Mouse (Mus musculus) A20 (cell line): Measurements from ENCODE around the gene Zfp36l2.
A peak's percentile ranks its signal among the peaks of the same experiment; 100 is the strongest.
"Not testable (repeated sequence)": the region's sequence is repeated elsewhere in the genome, so short reads cannot be mapped to it uniquely, and the experiment has no call there.

ENCODE experiments used
- DNase-seq: peaks from one replicate; pipeline ENCODE4 v3.0.0-alpha.2; 2011; ENCODE audit warnings: low read depth, low spot score

Zfp36l2 gene

GRCm38 (mm10) chr17:84195003-84195395, 7.3 kb upstream of the Zfp36l2 start:
- no peak for DNase-seq

DNA sequence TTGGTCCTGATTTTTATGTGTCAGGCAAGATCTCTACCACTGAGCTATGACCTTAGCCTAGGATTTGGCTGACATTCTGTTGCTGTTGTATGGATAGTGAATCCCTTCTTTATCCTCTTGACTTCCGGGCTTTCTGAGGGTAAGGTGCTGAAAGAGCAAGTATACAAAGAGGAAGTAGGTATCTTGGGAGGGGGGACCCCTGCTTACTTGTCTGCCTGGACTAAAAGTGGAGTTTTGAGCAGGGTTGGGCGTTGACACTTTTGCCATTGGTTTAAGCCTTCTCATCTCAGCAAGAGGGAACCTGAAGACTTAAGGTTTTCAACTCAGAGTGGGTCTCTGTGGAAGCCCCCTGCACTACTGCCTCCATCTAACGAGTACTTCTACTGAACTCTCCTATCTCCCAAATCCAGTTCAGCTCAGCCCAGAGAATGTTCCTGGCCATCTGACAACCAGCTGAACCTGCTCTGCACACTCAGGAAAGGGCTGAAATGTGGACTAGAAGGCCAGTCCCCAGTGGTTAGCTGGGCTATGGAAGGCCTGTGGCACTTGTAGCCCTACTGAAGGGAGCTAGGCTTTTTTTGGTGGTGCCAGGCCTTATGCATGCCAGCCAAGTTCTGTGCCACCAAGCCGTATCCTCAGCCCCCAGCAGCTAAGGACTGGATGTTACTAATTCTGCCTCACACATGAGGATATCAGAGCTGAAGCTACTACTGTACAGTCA, 6.7 kb upstream of the Zfp36l2 start:
- DNase-seq = peak; percentile 76

DNA sequence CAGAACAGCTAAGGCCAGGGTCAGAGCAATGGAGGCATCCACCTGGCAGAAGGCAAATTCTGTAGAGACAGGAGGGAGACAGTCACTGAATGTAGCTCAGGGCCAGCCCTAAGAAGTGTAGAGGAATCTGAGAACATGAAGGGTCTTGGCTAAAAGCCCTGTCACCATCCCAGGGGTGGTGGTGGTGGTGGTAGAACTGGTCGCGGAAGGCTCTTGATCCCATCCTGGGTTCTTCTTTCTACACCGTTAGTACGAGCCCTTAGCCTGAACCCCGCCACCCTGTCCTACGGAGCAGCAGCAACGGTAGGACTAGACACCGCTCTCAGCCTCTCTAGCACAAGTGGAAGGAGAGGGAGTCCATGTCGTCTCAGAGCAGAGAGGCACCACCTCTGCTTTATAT, 5.7 kb upstream of the Zfp36l2 start:
- DNase-seq = no peak

- DNase-seq = no peak
Observed at GRCm38 (mm10) chr17:84191946-84192345, 4.2 kb upstream of the Zfp36l2 start.

- peak; percentile 90 for DNase-seq
Observed at GRCm38 (mm10) chr17:84190885-84191284, 3.1 kb upstream of the Zfp36l2 start.

GRCm38 (mm10) chr17:84189127-84189854, 1.5 kb upstream of the Zfp36l2 start:
- DNase-seq = peak; percentile 32

GRCm38 (mm10) chr17:84188374-84188961, 721 bp upstream of the Zfp36l2 start:
- DNase-seq = peak; percentile 93

- DNase-seq = not testable (repeated sequence)
Observed at GRCm38 (mm10) chr17:84187264-84187663, 483 bp downstream of the Zfp36l2 start.

GRCm38 (mm10) chr17:84186451-84187202, 1.1 kb downstream of the Zfp36l2 start:
- DNase-seq = peak; percentile 85

- DNase-seq = peak; percentile 87
Observed at GRCm38 (mm10) chr17:84185581-84186450, 1.9 kb downstream of the Zfp36l2 start.

DNA sequence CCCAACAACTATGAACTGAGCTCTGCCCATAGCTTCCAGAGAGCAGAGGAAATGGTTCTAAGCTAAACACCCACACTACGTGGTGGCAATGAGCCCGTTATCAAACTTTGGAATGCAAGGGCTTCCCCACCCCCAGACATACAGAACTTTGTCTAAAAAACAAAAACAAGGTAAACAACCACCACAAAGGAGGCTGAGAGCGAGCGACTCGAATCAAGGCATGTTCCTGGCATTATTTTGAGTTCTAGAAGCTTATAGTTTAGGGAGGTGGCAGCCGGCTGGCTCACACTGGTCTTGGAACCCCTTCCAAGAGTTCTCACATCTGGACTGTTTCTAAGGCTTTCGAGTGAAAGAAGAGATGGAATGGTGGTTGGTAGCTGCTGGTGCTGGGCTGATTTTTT, 2.7 kb downstream of the Zfp36l2 start:
- DNase-seq = peak; percentile 63

DNA sequence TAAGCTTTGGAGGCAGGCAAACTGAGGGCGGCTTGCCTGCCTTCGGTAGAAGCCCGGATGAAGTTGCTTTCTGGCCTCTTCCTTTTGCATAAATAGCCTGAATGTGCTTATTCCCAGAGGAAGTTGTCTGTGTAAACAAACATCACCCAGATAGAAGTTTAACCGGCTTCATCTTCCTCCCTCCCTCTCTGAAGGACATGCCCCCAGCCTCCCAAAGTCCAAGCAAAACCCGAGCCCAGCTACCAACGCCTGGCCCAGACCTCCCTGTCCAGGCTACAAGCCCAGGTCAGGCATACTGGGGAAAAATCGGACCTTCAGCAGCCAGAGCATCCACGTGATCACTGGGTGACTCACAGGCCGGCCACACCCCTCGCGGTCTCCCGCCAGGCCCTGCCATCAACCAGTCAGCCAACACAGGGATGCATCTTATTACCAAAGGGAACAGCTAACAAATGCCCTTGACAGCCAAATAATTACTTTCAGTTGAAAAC, 4.4 kb downstream of the Zfp36l2 start:
- peak; percentile 88 for DNase-seq

DNA sequence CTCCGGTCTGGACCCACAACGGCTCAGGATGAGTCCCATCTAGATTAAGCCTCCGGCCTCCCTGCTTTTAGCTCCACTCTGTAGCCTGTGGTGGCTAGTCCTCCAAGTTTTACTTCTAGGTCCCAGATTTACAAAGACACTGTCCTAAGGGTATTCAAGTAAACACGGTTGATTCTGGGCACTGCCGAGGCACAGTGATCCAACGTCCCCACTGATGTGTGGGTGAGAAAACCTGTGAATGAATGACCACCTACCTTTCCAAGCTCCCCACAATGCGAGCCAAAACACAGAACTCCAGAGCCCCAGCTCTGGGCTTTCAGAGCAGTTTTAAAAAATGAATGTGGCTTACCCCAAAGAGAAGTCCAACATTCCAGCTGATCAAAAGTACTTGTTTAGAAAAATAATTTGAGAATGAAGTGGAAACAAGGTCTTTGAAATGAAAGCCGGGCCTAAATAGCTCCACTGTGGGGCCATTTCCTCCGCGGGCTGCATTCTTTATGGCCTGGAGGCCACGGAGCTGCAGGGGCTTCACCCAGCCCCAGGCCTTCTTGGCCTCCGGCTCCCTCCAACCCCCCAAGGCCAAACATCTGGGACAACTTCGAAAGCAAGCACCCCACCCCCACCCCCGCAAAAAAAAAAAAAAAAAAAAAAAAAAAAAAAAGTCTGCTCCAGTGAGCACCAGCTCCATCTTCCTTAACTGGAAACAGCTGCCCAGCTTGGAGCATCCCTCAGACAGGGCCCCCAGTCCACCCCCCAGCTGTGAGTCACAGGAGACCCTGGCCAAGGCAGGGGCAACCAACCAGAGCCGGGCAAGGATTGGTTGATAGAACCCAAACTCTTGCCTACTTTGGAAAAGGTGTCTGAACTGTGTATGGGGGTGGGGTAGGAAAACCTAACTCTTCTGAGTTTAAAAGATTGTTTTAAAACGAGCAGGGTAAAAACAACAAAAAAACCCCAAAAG, 5.2 kb downstream of the Zfp36l2 start:
- peak; percentile 62 for DNase-seq

- peak; percentile 93 for DNase-seq
Observed at GRCm38 (mm10) chr17:84181502-84182310, 6.0 kb downstream of the Zfp36l2 start.

DNA sequence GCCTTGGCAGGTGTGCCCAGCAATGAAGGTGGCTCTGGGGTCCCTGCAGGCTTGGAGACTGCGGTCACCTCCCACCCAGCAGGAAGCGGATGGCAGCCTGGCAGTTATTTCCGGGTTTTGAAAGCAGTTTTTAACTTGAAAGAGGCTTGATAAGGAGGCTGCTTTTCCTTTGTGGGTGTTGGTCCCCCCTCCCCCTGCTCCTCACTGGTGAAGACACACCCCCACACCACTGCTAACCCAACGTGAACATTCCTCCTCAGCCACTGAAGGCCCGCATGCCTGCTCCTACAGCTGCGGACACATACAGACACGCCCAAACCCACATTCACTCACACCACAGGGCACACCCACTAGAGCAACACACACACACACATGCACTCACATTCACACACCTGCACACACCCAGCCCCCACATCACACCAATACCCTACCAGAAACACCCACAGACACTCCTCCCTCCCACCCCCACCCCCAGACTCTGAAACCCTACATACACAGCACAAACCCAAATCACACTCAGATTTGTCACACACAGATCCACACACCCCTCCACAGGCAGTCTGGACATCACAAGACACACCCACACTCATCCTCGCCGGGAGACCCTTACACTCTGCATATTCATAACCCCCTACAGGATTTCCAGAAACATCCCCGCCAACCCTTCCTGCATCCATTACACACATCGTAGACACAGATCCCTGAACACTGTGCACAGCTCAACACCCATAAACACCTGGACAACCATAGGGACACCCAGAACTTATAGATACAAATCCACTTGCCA, 6.8 kb downstream of the Zfp36l2 start:
- DNase-seq = peak; percentile 85

- DNase-seq = no peak
Observed at GRCm38 (mm10) chr17:84179973-84180365, 7.8 kb downstream of the Zfp36l2 start.

DNA sequence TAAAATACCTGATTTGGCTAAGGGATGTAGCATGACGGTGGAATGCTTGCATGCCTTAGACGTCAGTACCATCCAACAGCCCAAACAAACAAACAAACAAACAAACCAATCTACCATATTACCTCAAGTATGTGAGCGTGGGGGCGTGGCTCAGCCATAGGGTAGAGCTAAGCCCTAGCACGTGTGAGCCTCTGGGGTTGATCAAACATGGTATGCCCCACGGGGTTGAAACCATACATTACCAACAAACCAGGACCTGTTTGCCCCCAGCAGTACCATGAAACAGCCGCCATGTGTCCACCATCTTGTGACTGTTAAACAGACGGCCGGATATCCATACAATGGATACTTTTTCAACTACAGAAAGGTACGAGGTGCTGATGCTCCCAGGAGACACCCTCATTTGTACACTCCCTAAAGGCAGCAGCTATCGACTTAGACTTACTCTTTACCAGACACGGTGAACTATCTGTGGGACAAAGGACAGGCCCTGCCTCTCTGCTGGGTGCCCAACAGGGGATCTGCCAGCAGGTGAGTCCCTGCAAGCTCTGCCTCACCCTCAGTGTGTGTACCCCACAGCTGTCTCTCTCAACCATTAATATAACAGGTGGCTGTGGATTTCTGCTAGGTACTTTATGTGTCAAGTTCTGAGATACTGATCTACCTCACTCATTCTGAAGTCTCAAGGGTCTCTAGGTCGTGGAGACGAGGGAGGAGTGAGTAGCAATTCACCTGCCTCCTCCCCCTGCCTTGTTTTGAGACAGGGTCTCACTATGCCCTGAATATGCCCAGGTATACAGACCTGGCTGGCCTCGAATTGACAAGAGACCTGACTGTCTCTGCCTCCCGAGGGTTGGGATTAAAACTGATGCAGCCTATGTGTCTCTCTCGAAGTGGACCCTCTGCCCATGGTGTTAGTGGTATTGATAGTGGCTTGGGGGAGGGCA, 8.4 kb downstream of the Zfp36l2 start:
- no peak for DNase-seq
